Mouse (Mus musculus) adrenal gland, postnatal 36 days (tissue): Measurements from ENCODE around the gene Lypd1. TPM values are rescaled to one million over a fixed set of nuclear protein-coding genes. Genes with fewer than 3 reads are reported as not detected.
A peak's percentile ranks its signal among the peaks of the same experiment; 100 is the strongest.

ENCODE experiments used
- DNase-seq, 2 experiments: peaks; one replicate each; pipeline ENCODE4 v3.0.0; 2021; ENCODE audit warnings: mixed read lengths in 1 of 2
- long read RNA-seq, 2 experiments: library from polyadenylated mRNA; stranded (forward); transcript quantifications; one replicate each; pipeline ENCODE4 v2.0.0; 2021; ENCODE audit warnings: borderline sequencing depth in 2 of 2
- total RNA-seq, 2 experiments: library from RNA; stranded (reverse); gene quantifications; 2 replicates each; pipeline ENCODE4 v1.2.3; 2021

Lypd1 gene
- total RNA-seq, result 10 to 100 TPM in 1 of 2 experiments, 1 to 10 TPM in 1; 5.8 to 10.6 TPM
- long read RNA-seq, experiment 1, full-length matches to known transcripts, result 8 of 8 reads
- long read RNA-seq, experiment 1, partial matches to known transcripts, result 0 of 8 reads
- long read RNA-seq, experiment 1, other reads (novel, unspliced or antisense), result 0 of 8 reads
- long read RNA-seq, experiment 2, result 0 reads

- DNase-seq, result no peak
These were observed at the start of gene Lypd1 for GRCm38 (mm10) chr1:125912601-125913600. Gene Lypd1, minus strand, starts transcription at chr1:125913101.

- DNase-seq, result peak; percentile 8 to 15
These were observed 38.1 kb upstream of the Lypd1 start for GRCm38 (mm10) chr1:125951026-125951425.

DNA sequence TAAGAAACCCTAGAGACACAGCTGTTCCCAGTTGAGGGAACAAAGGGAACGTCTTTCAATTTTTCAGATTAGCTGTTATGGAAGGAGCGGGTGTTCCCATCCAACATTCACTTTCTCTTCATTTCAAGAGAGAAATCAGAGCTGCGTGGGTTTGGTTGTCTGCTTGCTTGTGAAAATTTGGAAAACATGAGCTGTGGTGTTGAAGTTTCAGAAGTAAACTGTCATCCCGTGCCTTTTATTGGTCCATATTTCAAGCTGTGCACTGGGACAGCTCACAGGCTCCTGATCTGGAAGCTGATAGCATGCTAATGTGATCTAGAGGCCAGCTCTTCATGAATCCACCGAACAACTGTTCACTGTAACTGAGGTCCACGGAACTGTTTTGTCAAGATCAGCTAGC lies 36.2 kb upstream of the Lypd1 start:
- DNase-seq, result no peak

GRCm38 (mm10) chr1:125945136-125945535 lies 32.2 kb upstream of the Lypd1 start:
- no peak for DNase-seq

DNA sequence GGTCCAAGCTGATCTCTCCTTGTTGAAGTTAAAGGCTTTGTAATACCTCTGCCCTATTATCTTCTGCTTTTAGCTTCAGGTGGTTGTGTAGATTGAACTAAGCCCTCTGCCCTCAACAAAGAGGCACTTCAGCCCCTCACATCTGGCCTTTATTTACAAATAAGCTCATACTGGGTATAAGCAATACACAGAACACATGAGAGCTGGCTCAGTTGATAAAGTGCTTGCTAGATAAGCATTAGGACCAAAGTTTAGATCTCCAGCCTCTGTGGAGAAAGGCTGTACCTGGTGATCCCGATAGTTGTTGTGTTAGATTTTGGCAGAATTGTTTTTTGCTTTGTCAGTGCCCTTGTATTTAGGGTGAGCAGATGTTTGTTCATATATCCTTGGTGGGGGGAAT lies 30.4 kb upstream of the Lypd1 start:
- DNase-seq, result no peak

GRCm38 (mm10) chr1:125925486-125925885 lies 12.6 kb upstream of the Lypd1 start:
- DNase-seq, result no peak

GRCm38 (mm10) chr1:125923062-125923461 lies 10.2 kb upstream of the Lypd1 start:
- no peak for DNase-seq

GRCm38 (mm10) chr1:125920696-125921095 lies 7.8 kb upstream of the Lypd1 start:
- no peak for DNase-seq

DNA sequence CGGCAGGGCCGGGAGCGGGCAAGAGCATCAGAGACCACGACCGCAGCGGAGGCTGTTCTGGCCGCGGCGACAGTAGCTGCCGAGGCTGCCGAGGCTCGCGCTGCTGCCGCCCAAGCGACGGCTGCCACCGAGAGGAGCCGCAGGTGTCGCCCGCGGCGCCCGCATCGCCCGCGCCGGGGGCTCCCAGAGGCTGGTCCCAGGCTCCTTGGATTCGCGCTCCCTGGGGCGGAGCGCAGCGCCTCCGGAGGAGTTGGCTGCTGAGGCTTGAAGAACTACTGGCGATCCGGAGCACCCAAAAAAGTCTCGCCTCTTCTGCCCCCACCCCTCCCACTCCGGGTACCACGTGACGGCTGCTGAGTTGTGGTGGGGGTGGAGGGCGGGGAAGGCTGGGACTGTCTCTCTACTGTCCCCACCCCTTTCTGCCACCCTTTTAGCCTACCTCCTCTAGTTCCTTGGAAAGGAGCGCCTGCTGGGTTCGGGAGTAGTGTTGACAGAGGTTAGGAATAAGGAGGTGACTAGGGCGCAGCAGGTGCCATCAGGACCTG lies 928 bp downstream of the Lypd1 start:
- peak; percentile 61 to 66 for DNase-seq

DNA sequence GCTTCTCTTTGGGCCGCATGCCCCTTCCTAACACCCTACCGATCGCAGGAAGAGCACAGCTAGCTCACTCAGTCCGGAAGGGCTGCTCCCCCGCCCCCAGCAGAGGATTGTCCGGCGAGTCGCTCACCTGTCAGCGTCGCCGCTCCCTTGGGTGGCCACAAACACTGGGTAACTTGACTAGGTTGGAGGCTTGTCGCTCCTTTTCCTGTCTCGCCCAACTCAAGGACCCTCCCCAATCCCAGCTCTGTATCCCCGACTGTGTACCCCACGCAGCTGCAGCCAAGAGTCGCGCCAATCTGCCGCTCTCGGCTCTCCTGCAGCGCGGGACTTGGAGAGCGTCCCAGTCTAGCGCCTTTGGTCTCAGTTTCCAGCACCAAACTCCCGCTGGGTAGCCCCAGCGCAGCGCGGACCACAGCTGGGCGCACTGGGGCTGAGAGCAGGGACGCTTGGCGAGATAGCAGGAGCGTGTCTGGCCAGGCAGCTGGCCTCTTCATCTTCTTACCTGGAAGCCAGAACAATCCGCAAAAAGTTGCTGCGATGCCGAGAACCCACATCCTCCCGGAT lies 1.5 kb downstream of the Lypd1 start:
- peak; percentile 16 to 20 for DNase-seq

DNA sequence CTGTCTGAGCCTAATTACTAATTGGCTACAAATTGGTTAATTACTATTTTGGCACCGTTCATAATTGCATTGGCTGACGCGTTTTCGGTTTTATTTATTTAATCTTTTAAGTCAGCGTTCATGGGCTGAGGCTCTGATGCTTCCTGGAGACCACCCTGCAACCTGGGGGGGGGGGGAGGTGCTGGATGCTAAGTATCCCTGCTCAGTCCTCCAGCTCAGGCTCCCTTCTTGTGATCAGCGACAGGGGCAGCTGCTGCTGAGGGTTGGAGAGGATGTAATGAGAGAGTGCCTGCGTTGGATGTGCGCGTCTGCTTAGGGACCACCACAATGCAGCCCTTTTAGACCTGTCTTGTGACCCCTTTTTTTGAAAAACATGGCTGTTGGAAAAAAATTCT lies 2.0 kb downstream of the Lypd1 start:
- no peak for DNase-seq

- DNase-seq, result peak in 1 of 2 experiments; percentile 17
These were observed 2.6 kb downstream of the Lypd1 start for GRCm38 (mm10) chr1:125910211-125910870.

- DNase-seq, result no peak
These were observed 19.7 kb downstream of the Lypd1 start for GRCm38 (mm10) chr1:125893158-125893557.

GRCm38 (mm10) chr1:125870056-125870455 lies 42.8 kb downstream of the Lypd1 start:
- no peak for DNase-seq

DNA sequence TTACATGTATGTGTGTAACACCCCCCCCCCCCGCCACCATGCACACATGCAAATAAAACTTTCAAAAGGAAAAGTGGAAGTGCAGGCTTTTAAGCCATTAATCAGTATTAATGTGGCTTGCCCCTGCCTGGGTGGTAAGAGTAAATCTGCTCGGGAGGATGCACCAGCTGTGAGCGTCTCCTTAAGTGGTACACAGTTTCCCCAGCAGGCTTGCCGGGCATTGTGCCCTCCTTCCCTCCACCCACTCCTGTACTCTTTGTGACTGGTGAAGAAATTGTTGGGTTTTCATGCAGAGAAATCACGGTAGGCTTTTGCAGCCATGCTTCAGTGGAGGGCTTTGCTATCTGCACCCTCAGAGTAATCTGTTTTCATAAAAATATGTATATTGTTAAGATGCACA lies 54.3 kb downstream of the Lypd1 start:
- no peak for DNase-seq

DNA sequence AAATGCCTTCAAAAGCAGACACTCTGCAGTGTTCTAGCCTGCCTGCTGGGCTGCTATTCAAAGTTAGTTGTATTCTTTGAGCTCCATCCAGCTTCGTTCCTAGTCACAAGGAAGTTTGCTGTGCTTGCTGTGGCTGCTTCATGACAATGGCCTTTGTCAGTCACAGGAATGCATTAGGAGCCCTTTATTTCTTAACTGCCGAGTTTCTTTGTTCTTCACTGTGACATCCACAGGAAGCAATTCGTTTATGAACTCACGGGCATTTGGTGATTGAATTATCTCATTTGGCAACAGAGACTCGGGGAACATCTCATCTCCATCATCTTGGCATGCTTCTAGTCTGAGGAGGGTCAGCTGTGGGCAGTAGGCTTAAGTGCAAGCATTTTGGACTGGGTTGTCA lies 58.3 kb downstream of the Lypd1 start:
- no peak for DNase-seq

- no peak for DNase-seq
These were observed 73.0 kb downstream of the Lypd1 start for GRCm38 (mm10) chr1:125839746-125840392.

- DNase-seq, result no peak
These were observed 75.4 kb downstream of the Lypd1 start for GRCm38 (mm10) chr1:125837507-125837906.

GRCm38 (mm10) chr1:125823611-125824010 lies 89.3 kb downstream of the Lypd1 start:
- DNase-seq, result no peak

DNA sequence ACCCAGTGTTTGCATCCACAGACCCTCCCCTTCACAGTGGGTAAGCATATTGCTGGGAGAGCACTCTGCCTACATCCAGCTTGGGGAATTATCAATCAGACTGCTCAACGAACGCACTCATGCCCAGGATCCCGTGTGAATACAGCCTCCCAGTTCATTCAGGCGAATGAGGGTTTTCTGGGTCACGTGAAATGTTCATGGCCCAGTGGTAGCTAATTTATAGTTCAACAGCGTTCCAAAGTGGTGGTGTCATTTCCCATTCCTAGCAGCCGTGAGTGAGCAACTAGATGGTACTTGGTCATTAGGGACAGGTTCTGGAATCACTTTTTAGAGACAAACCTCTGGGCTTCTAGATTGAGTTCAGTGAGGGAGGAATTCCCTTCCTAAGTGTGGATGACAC lies 91.8 kb downstream of the Lypd1 start:
- DNase-seq, result no peak
